Mouse (Mus musculus): ENCODE results near the gene Kcnd2.

Kcnd2 gene

GRCm38 (mm10) chr6:21424202-21424785 lies 209.0 kb downstream of the Kcnd2 start:
- no peak for DNase-seq

GRCm38 (mm10) chr6:21431120-21431519 lies 215.8 kb downstream of the Kcnd2 start:
- no peak for DNase-seq

- DNase-seq, result no peak
These were observed 249.4 kb downstream of the Kcnd2 start for GRCm38 (mm10) chr6:21464719-21465118.

GRCm38 (mm10) chr6:21471891-21472544 lies 256.7 kb downstream of the Kcnd2 start:
- no peak for DNase-seq

GRCm38 (mm10) chr6:21482714-21483113 lies 267.4 kb downstream of the Kcnd2 start:
- DNase-seq, result no peak

GRCm38 (mm10) chr6:21488536-21488935 lies 273.2 kb downstream of the Kcnd2 start:
- DNase-seq, result no peak

GRCm38 (mm10) chr6:21502921-21503320 lies 287.6 kb downstream of the Kcnd2 start:
- DNase-seq, result no peak

GRCm38 (mm10) chr6:21510621-21511239 lies 295.4 kb downstream of the Kcnd2 start:
- DNase-seq, result peak in 1 of 2 experiments; percentile 72

GRCm38 (mm10) chr6:21520351-21520750 lies 305.0 kb downstream of the Kcnd2 start:
- DNase-seq, result peak; percentile 73 to 75

- no peak for DNase-seq
These were observed 312.3 kb downstream of the Kcnd2 start for GRCm38 (mm10) chr6:21527489-21528074.

- no peak for DNase-seq
These were observed 318.7 kb downstream of the Kcnd2 start for GRCm38 (mm10) chr6:21534009-21534408.

GRCm38 (mm10) chr6:21534820-21535219 lies 319.5 kb downstream of the Kcnd2 start:
- peak; percentile 12 to 32 for DNase-seq

GRCm38 (mm10) chr6:21551501-21551900 lies 336.2 kb downstream of the Kcnd2 start:
- no peak for DNase-seq

GRCm38 (mm10) chr6:21570964-21571363 lies 355.7 kb downstream of the Kcnd2 start:
- DNase-seq, result no peak

- no peak for DNase-seq
These were observed 374.9 kb downstream of the Kcnd2 start for GRCm38 (mm10) chr6:21590156-21590555.

GRCm38 (mm10) chr6:21597424-21597823 lies 382.1 kb downstream of the Kcnd2 start:
- DNase-seq, result no peak

GRCm38 (mm10) chr6:21609381-21610059 lies 394.2 kb downstream of the Kcnd2 start:
- no peak for DNase-seq

- DNase-seq, result no peak
These were observed 414.7 kb downstream of the Kcnd2 start for GRCm38 (mm10) chr6:21629989-21630388.

GRCm38 (mm10) chr6:21655681-21656080 lies 440.4 kb downstream of the Kcnd2 start:
- peak in 1 of 2 experiments; percentile 1 for DNase-seq

GRCm38 (mm10) chr6:21664135-21664534 lies 448.8 kb downstream of the Kcnd2 start:
- DNase-seq, result no peak

- DNase-seq, result no peak
These were observed 449.3 kb downstream of the Kcnd2 start for GRCm38 (mm10) chr6:21664638-21665037.

- DNase-seq, result peak; percentile 2 to 19
These were observed 468.9 kb downstream of the Kcnd2 start for GRCm38 (mm10) chr6:21684252-21684651.

- DNase-seq, result no peak
These were observed 471.1 kb downstream of the Kcnd2 start for GRCm38 (mm10) chr6:21686388-21686787.

All from kidney, postnatal 36 days (tissue).